Mouse (Mus musculus): ENCODE measurements at regions not wholly inside any gene's neighbourhood (a gene's known extent, or its start where the extent isn't known, plus 50 kb on each side); places are given as distances from the start of the nearest gene placed in this dataset.

- H3K36me3 ChIP-seq (ENCODE audit: control insufficient read depth, insufficient read depth, low read length), result no peaks in the 10 kb centered on the region
- no peak for ATAC-seq (ENCODE audit: insufficient read depth, low FRiP score)
- WGBS, result 83% methylated on average over 12 of the region's 12 CpGs
- no peak overlapping the region for H3K27ac ChIP-seq (ENCODE audit: low read length)
- H3K4me1 ChIP-seq (ENCODE audit: control insufficient read depth, insufficient read depth, low read length), result no peaks in the 10 kb centered on the region
- no peaks in the 10 kb centered on the region for H3K9me3 ChIP-seq (replicated peaks; ENCODE audit: control insufficient read depth, low read length)
- H3K27me3 ChIP-seq (ENCODE audit: control insufficient read depth, insufficient read depth, low read length), result no peaks in the 10 kb centered on the region
- H3K9ac ChIP-seq (ENCODE audit: low read length), result no peak overlapping the region
- H3K4me3 ChIP-seq (replicated peaks; ENCODE audit: low read length), result no peak overlapping the region
- no peak overlapping the region for H3K4me2 ChIP-seq (ENCODE audit: low read depth, low read length)
Measured at GRCm38 (mm10) chr6:100968080-100968856, 134.8 kb downstream of the Ppp4r2 start.

GRCm38 (mm10) chr6:100968960-100969359 is 135.5 kb downstream of the Ppp4r2 start:
- no peaks in the 10 kb centered on the region for H3K9me3 ChIP-seq (replicated peaks; ENCODE audit: control insufficient read depth, low read length)
- no peaks in the 10 kb centered on the region for H3K36me3 ChIP-seq (ENCODE audit: control insufficient read depth, insufficient read depth, low read length)
- H3K4me3 ChIP-seq (replicated peaks; ENCODE audit: low read length), result no peak overlapping the region
- H3K27me3 ChIP-seq (ENCODE audit: control insufficient read depth, insufficient read depth, low read length), result no peaks in the 10 kb centered on the region
- 72% methylated on average over 1 of the region's 1 CpGs for WGBS
- no peaks in the 10 kb centered on the region for H3K4me1 ChIP-seq (ENCODE audit: control insufficient read depth, insufficient read depth, low read length)
- no peak overlapping the region for H3K4me2 ChIP-seq (ENCODE audit: low read depth, low read length)
- no peak for ATAC-seq (ENCODE audit: insufficient read depth, low FRiP score)
- H3K27ac ChIP-seq (ENCODE audit: low read length), result no peak overlapping the region
- H3K9ac ChIP-seq (ENCODE audit: low read length), result no peak overlapping the region

DNA sequence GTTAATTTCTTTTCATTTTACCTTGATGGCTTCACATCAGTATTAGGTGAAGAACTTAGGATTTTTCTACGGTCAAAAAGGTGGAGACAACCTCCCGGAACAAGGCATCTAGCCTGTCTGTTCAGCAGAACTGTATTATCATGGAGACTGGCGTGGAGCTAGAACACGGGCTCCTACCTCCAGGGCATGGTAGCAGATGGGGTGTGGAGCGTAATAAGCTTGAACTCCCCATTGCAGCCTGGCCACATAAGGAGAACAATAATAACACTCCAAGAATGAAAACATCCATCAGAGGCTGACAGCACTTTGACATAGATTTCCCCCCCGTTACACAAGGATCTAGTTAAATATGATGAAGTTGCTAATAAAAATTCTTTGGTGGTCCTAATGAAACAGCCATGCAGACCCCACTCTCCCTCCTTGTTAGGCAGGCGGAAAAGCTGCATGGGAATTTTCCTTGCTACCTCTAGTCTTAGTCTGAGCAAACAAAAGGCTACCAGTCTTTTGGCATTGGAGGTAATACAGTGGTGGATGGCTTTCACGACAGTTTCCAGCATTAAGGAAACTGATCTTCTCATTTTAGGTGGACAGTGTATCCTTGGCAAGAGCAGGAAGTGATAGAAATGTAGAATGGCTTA is 137.5 kb downstream of the Ppp4r2 start:
- no peaks in the 10 kb centered on the region for H3K36me3 ChIP-seq (ENCODE audit: control insufficient read depth, insufficient read depth, low read length)
- no peaks in the 10 kb centered on the region for H3K9me3 ChIP-seq (replicated peaks; ENCODE audit: control insufficient read depth, low read length)

GRCm38 (mm10) chr6:100971462-100971955 is 138.1 kb downstream of the Ppp4r2 start:
- no peak overlapping the region for H3K27ac ChIP-seq (ENCODE audit: low read length)
- ATAC-seq (ENCODE audit: insufficient read depth, low FRiP score), result no peak
- H3K9me3 ChIP-seq (replicated peaks; ENCODE audit: control insufficient read depth, low read length), result no peaks in the 10 kb centered on the region
- no peak overlapping the region for H3K9ac ChIP-seq (ENCODE audit: low read length)
- 58% methylated on average over 6 of the region's 6 CpGs for WGBS
- H3K27me3 ChIP-seq (ENCODE audit: control insufficient read depth, insufficient read depth, low read length), result no peaks in the 10 kb centered on the region
- H3K4me1 ChIP-seq (ENCODE audit: control insufficient read depth, insufficient read depth, low read length), result no peaks in the 10 kb centered on the region
- no peak overlapping the region for H3K4me2 ChIP-seq (ENCODE audit: low read depth, low read length)
- no peaks in the 10 kb centered on the region for H3K36me3 ChIP-seq (ENCODE audit: control insufficient read depth, insufficient read depth, low read length)
- H3K4me3 ChIP-seq (replicated peaks; ENCODE audit: low read length), result no peak overlapping the region

More for the DNA sequence above, 137.5 kb downstream of the Ppp4r2 start:
- no peak for ATAC-seq (ENCODE audit: insufficient read depth, low FRiP score)
- WGBS, result 71% methylated on average over 8 of the region's 8 CpGs
- H3K4me3 ChIP-seq (replicated peaks; ENCODE audit: low read length), result no peak overlapping the region
- H3K4me2 ChIP-seq (ENCODE audit: low read depth, low read length), result no peak overlapping the region
- no peak overlapping the region for H3K27ac ChIP-seq (ENCODE audit: low read length)
- no peaks in the 10 kb centered on the region for H3K4me1 ChIP-seq (ENCODE audit: control insufficient read depth, insufficient read depth, low read length)
- no peaks in the 10 kb centered on the region for H3K27me3 ChIP-seq (ENCODE audit: control insufficient read depth, insufficient read depth, low read length)
- no peak overlapping the region for H3K9ac ChIP-seq (ENCODE audit: low read length)

- Histone ChIP-seq H3K27me3 (ENCODE audit: control insufficient read depth, insufficient read depth, low read length) (no peaks in the 10 kb centered on the region), H3K36me3 (ENCODE audit: control insufficient read depth, insufficient read depth, low read length) (no peaks in the 10 kb centered on the region), H3K4me1 (ENCODE audit: control insufficient read depth, insufficient read depth, low read length) (no peaks in the 10 kb centered on the region), H3K9me3 (replicated peaks; ENCODE audit: control insufficient read depth, low read length) (no peaks in the 10 kb centered on the region), H3K27ac (ENCODE audit: low read length) (no peak overlapping the region), H3K4me2 (ENCODE audit: low read depth, low read length) (no peak overlapping the region), H3K9ac (ENCODE audit: low read length) (no peak overlapping the region), H3K4me3 (replicated peaks; ENCODE audit: low read length) (no peak overlapping the region)
- WGBS, result 71% methylated on average over 9 of the region's 9 CpGs
- no peak for ATAC-seq (ENCODE audit: insufficient read depth, low FRiP score)
Measured at GRCm38 (mm10) chr6:100973366-100974090, 140.1 kb downstream of the Ppp4r2 start.

GRCm38 (mm10) chr6:100974716-100975115 is 141.3 kb downstream of the Ppp4r2 start:
- Histone ChIP-seq H3K4me2 (ENCODE audit: low read depth, low read length) (no peak overlapping the region), H3K9me3 (replicated peaks; ENCODE audit: control insufficient read depth, low read length) (no peaks in the 10 kb centered on the region), H3K36me3 (ENCODE audit: control insufficient read depth, insufficient read depth, low read length) (no peaks in the 10 kb centered on the region), H3K9ac (ENCODE audit: low read length) (no peak overlapping the region), H3K4me1 (ENCODE audit: control insufficient read depth, insufficient read depth, low read length) (no peaks in the 10 kb centered on the region), H3K27me3 (ENCODE audit: control insufficient read depth, insufficient read depth, low read length) (no peaks in the 10 kb centered on the region), H3K27ac (ENCODE audit: low read length) (no peak overlapping the region), H3K4me3 (replicated peaks; ENCODE audit: low read length) (no peak overlapping the region)
- WGBS, result 92% methylated on average over 5 of the region's 5 CpGs
- ATAC-seq (ENCODE audit: insufficient read depth, low FRiP score), result no peak

DNA sequence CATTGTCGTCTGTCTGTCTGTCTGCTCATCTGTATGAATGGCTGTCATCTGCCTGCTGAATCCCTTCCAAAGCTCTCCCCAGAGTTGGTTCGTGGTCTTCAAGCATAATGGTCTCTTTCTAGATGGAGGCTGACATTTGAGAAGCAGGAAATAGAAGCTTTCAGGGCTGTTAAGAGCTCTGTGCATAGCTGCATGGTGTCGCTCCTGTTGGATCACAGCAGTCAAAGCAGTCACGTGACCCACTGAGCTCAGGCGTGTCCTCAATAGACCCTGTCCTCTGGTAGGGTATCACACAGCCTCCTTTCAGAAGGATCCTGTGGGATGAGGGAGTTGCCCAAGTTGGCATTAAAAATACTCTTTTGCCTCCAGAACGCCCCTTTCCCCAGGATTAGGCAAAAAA is 142.4 kb downstream of the Ppp4r2 start:
- no peak overlapping the region for H3K4me3 ChIP-seq (replicated peaks; ENCODE audit: low read length)
- no peaks in the 10 kb centered on the region for H3K27me3 ChIP-seq (ENCODE audit: control insufficient read depth, insufficient read depth, low read length)
- H3K9me3 ChIP-seq (replicated peaks; ENCODE audit: control insufficient read depth, low read length), result no peaks in the 10 kb centered on the region
- H3K9ac ChIP-seq (ENCODE audit: low read length), result no peak overlapping the region
- no peak for ATAC-seq (ENCODE audit: insufficient read depth, low FRiP score)
- H3K36me3 ChIP-seq (ENCODE audit: control insufficient read depth, insufficient read depth, low read length), result no peaks in the 10 kb centered on the region
- H3K27ac ChIP-seq (ENCODE audit: low read length), result no peak overlapping the region
- 42% methylated on average over 6 of the region's 6 CpGs for WGBS
- H3K4me2 ChIP-seq (ENCODE audit: low read depth, low read length), result no peak overlapping the region
- no peaks in the 10 kb centered on the region for H3K4me1 ChIP-seq (ENCODE audit: control insufficient read depth, insufficient read depth, low read length)

DNA sequence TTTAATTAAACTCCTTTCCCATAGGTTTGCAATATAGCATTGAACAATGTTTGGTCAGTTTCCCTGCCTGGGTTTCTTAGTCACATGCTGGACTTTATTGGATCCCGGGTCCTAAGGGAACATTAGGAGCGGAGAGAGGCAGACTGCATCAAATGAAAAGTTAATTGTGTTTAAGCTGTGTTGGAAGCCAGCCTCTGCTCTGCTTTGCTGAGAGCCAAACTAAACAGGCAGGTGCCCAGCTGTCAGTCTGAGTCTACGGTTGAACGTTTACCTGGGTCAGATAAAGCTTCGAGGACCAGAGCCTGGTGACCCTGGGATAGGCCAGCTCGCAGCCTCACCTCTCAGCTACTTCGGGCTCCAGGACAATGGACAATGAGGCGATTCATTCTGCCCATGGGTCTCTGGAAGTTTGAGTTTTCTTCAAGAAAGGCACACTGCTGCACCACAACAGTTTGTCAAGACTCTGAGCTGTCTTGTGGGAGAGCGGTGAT is 143.8 kb downstream of the Ppp4r2 start:
- Histone ChIP-seq H3K36me3 (ENCODE audit: control insufficient read depth, insufficient read depth, low read length) (no peaks in the 10 kb centered on the region), H3K4me2 (ENCODE audit: low read depth, low read length) (no peak overlapping the region), H3K27me3 (ENCODE audit: control insufficient read depth, insufficient read depth, low read length) (no peaks in the 10 kb centered on the region), H3K9me3 (replicated peaks; ENCODE audit: control insufficient read depth, low read length) (no peaks in the 10 kb centered on the region), H3K4me1 (ENCODE audit: control insufficient read depth, insufficient read depth, low read length) (no peaks in the 10 kb centered on the region), H3K4me3 (replicated peaks; ENCODE audit: low read length) (no peak overlapping the region), H3K9ac (ENCODE audit: low read length) (no peak overlapping the region), H3K27ac (ENCODE audit: low read length) (no peak overlapping the region)
- 44% methylated on average over 9 of the region's 9 CpGs for WGBS
- peak; percentile 29; the same call in 1 of the 2 replicates for ATAC-seq (ENCODE audit: insufficient read depth, low FRiP score)

DNA sequence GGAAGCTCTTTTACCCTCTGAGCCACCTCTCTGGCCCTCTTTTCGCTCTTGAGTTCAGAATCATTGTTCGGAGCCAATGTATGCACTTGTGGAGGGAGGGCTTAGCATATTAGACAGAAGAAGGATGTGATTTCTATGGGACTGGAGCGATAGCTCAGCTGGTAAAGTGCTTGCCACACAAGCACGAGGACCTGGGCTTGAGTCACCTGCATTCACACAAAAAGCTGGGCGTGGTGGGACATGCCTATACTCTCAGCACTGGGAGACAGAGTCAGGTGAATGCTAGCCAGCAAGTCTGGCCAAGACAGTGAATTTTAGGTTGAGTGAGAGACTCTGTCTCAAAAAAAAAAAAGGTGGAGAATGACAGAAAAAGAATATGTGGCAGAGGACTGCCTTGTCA is 144.7 kb downstream of the Ppp4r2 start:
- ATAC-seq (ENCODE audit: insufficient read depth, low FRiP score), result 0 out of 2 replicates have a peak, but pooled peaks have one; percentile 25

More for the DNA sequence above, 144.7 kb downstream of the Ppp4r2 start:
- Histone ChIP-seq H3K27ac (ENCODE audit: low read length) (no peak overlapping the region), H3K4me1 (ENCODE audit: control insufficient read depth, insufficient read depth, low read length) (no peaks in the 10 kb centered on the region), H3K4me3 (replicated peaks; ENCODE audit: low read length) (no peak overlapping the region), H3K4me2 (ENCODE audit: low read depth, low read length) (no peak overlapping the region), H3K9me3 (replicated peaks; ENCODE audit: control insufficient read depth, low read length) (no peaks in the 10 kb centered on the region), H3K9ac (ENCODE audit: low read length) (no peak overlapping the region), H3K27me3 (ENCODE audit: control insufficient read depth, insufficient read depth, low read length) (no peaks in the 10 kb centered on the region), H3K36me3 (ENCODE audit: control insufficient read depth, insufficient read depth, low read length) (no peaks in the 10 kb centered on the region)
- 72% methylated on average over 5 of the region's 5 CpGs for WGBS

Measured in stomach, embryonic 16.5 days (tissue).